Mouse (Mus musculus) ES-Bruce4 (cell line): ENCODE results near the gene Ubl7.

ENCODE experiments used
- CTCF ChIP-seq: IDR thresholded peaks from one replicate; pipeline ENCODE4 v1.8.1; 2011; ENCODE audit warnings: low read depth, low read length
- EP300 ChIP-seq: IDR thresholded peaks from 2 replicates; pipeline ENCODE4 v1.6.1; 2011; ENCODE audit warnings: low read depth, low read length; ENCODE audit not compliant: insufficient read depth
- POLR2A ChIP-seq: IDR thresholded peaks from one replicate; pipeline ENCODE4 v1.8.1; 2011; ENCODE audit warnings: low read length; ENCODE audit not compliant: insufficient read depth

GRCm38 (mm10) chr9:57888119-57888518, 22.7 kb upstream of the Ubl7 start:
- no peak for TF ChIP-seq EP300
- TF ChIP-seq POLR2A, result no peak
- no peak for TF ChIP-seq CTCF
